Mouse (Mus musculus): ENCODE measurements around the gene Sec14l5. TPM values are rescaled to one million over a fixed set of nuclear protein-coding genes. Genes with fewer than 3 reads are reported as not detected.

Sec14l5 gene
- polyA plus RNA-seq, 1 experiment from 2014 or later: 0.40 TPM

DNA sequence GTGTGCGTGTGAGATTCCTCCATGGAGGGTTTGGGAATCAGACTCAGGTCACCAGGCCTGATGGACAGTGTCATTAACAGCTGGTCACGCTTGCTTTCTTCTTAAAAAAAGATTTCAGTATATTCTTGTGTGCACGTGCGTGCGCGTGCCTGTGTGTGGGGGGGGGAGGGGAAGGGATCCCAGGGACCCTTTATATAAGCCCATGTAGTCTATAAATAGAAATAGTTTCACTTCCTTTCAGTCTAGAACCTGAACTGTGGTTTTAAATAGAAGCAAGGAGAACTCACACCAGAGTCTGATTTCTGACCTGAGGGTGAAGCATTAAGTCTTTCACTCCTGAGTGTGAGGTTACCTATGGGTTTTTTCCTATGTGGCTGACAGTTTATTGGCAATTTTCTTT, 17.4 kb downstream of the Sec14l5 start:
- no peaks in the 10 kb centered on the region for H3K4me1 ChIP-seq (ENCODE audit: control insufficient read depth, insufficient read depth, low read length)
- no peak for ATAC-seq
- no peak overlapping the region for H3K9ac ChIP-seq (ENCODE audit: low read depth, low read length)
- H3K27me3 ChIP-seq (ENCODE audit: control insufficient read depth, insufficient read depth, low read depth, low read length): no peaks in the 10 kb centered on the region
- WGBS: 68% methylated on average over 6 of the region's 6 CpGs
- H3K4me3 ChIP-seq (ENCODE audit: low read depth, low read length): no peak overlapping the region
- no peak overlapping the region for H3K27ac ChIP-seq (ENCODE audit: low read length)
- no peaks in the 10 kb centered on the region for H3K36me3 ChIP-seq (ENCODE audit: control insufficient read depth, insufficient read depth, low read length)
- H3K4me2 ChIP-seq (ENCODE audit: low read length): no peak overlapping the region
- H3K9me3 ChIP-seq (replicated peaks; ENCODE audit: control insufficient read depth, low read length, poor library complexity, severe bottlenecking): no peaks in the 10 kb centered on the region

DNA sequence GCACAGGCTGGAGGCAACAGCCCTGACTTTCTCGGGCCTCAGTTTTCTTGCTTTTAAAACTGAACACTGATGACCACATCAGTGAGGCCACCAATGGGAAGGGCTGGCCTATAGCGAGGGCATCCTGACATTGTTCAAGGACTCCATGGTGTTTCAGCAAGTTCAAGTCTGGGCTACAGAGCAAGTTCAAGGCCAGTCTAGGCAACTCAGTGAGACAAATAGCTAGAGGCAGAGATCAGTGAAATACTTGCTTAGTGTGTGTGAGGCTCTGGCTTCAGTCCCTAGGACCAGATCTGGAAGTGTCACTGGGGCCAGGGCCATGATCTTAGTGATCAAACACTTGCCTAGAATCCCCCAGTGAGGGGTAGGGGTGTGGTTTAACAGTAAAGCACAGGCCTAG, 21.1 kb downstream of the Sec14l5 start:
- no peak overlapping the region for H3K27ac ChIP-seq (ENCODE audit: low read length)
- H3K9me3 ChIP-seq (replicated peaks; ENCODE audit: control insufficient read depth, low read length, poor library complexity, severe bottlenecking): no peaks in the 10 kb centered on the region
- H3K4me1 ChIP-seq (ENCODE audit: control insufficient read depth, insufficient read depth, low read length): no peaks in the 10 kb centered on the region
- ATAC-seq: no peak
- H3K9ac ChIP-seq (ENCODE audit: low read depth, low read length): no peak overlapping the region
- no peak overlapping the region for H3K4me3 ChIP-seq (ENCODE audit: low read depth, low read length)
- no peaks in the 10 kb centered on the region for H3K36me3 ChIP-seq (ENCODE audit: control insufficient read depth, insufficient read depth, low read length)
- WGBS: 82% methylated on average over 2 of the region's 2 CpGs
- no peaks in the 10 kb centered on the region for H3K27me3 ChIP-seq (ENCODE audit: control insufficient read depth, insufficient read depth, low read depth, low read length)
- H3K4me2 ChIP-seq (ENCODE audit: low read length): no peak overlapping the region

DNA sequence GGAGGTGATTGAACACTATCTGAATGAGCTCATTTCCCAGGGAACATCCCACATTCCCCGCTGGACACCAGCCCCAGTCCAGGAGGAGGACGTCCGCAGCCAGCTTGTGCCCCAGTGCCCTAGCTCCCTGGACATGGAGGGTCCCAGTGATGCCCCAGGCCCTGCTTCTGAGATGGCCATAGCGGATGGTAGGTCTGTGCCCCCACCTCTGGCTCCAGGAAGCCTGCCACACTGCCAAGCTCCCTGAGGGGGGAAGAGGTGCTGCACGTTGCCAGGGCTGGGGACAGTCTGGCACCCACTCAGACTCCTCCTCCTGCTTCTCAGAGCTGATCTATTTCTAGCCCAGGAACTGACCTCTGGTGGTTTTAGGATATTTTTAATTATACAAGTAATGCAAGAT, 21.9 kb downstream of the Sec14l5 start:
- H3K4me1 ChIP-seq (ENCODE audit: control insufficient read depth, insufficient read depth, low read length): no peaks in the 10 kb centered on the region
- 84% methylated on average over 5 of the region's 5 CpGs for WGBS
- H3K36me3 ChIP-seq (ENCODE audit: control insufficient read depth, insufficient read depth, low read length): no peaks in the 10 kb centered on the region
- no peak overlapping the region for H3K4me3 ChIP-seq (ENCODE audit: low read depth, low read length)
- H3K27ac ChIP-seq (ENCODE audit: low read length): no peak overlapping the region
- H3K9ac ChIP-seq (ENCODE audit: low read depth, low read length): no peak overlapping the region
- no peak for ATAC-seq
- H3K4me2 ChIP-seq (ENCODE audit: low read length): no peak overlapping the region
- H3K9me3 ChIP-seq (replicated peaks; ENCODE audit: control insufficient read depth, low read length, poor library complexity, severe bottlenecking): no peaks in the 10 kb centered on the region
- no peaks in the 10 kb centered on the region for H3K27me3 ChIP-seq (ENCODE audit: control insufficient read depth, insufficient read depth, low read depth, low read length)

DNA sequence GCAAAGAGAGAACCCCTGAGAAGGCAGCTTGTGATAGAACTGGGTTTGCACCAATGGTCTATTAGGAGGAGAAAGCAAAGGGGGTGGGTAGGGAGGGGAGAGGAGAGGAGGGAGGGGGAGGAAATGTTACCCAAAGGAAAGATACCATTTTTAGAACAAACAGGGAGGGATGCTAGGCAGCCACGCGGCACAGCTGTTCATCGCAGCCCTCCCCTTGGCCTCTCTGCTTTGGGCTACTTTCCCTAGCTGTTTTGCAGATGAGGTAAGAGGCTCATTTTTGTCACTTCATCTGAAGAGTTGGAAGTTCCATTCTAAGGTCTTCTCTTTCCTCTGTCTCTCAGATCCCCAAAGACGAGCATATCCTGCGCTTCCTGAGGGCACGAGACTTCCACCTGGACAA, 25.7 kb downstream of the Sec14l5 start:
- Histone ChIP-seq H3K4me2 (ENCODE audit: low read length) (no peak overlapping the region), H3K27me3 (ENCODE audit: control insufficient read depth, insufficient read depth, low read depth, low read length) (no peaks in the 10 kb centered on the region), H3K27ac (ENCODE audit: low read length) (no peak overlapping the region), H3K9ac (ENCODE audit: low read depth, low read length) (no peak overlapping the region), H3K4me1 (ENCODE audit: control insufficient read depth, insufficient read depth, low read length) (no peaks in the 10 kb centered on the region), H3K36me3 (ENCODE audit: control insufficient read depth, insufficient read depth, low read length) (no peaks in the 10 kb centered on the region), H3K9me3 (replicated peaks; ENCODE audit: control insufficient read depth, low read length, poor library complexity, severe bottlenecking) (no peaks in the 10 kb centered on the region), H3K4me3 (ENCODE audit: low read depth, low read length) (no peak overlapping the region)
- WGBS: 98% methylated on average over 6 of the region's 6 CpGs
- ATAC-seq: no peak

DNA sequence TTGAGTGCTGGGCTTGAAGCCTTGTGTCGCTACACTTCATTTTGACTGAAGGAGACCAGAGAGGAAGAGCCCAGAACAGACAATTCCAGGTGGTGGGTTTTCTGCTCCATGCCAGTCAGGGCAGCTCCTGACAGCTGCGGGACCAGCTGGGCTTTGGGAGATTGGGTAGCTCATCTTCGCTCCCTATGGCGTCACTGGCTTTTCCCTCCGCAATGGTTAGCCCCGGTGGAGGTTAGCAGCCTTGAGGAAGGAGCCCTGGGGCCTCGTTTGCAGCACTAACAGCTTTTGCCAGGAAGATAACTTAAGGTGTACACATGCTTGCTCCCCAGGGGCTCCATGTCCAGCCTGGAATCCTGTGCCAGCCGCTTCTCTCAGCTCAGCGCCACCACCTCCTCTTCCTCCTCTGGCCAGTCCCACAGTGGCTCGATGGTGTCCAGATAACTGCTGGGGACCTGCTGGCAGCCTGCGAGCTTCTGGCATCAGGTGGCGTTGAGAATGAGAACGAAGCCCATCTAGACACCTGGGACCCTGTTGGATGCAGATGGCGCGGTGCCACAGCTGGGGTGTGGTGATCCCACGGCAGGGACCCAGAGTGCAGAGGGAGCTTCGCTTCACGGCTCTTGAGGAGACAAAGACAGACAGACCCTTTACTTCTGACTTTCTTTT, 36.5 kb downstream of the Sec14l5 start:
- H3K36me3 ChIP-seq (ENCODE audit: control insufficient read depth, insufficient read depth, low read length): no peaks in the 10 kb centered on the region
- H3K4me1 ChIP-seq (ENCODE audit: control insufficient read depth, insufficient read depth, low read length): no peaks in the 10 kb centered on the region
- ATAC-seq: no peak
- no peaks in the 10 kb centered on the region for H3K27me3 ChIP-seq (ENCODE audit: control insufficient read depth, insufficient read depth, low read depth, low read length)
- H3K9me3 ChIP-seq (replicated peaks; ENCODE audit: control insufficient read depth, low read length, poor library complexity, severe bottlenecking): no peaks in the 10 kb centered on the region
- no peak overlapping the region for H3K4me3 ChIP-seq (ENCODE audit: low read depth, low read length)
- no peak overlapping the region for H3K9ac ChIP-seq (ENCODE audit: low read depth, low read length)
- 75% methylated on average over 18 of the region's 18 CpGs for WGBS
- H3K27ac ChIP-seq (ENCODE audit: low read length): no peak overlapping the region
- no peak overlapping the region for H3K4me2 ChIP-seq (ENCODE audit: low read length)

DNA sequence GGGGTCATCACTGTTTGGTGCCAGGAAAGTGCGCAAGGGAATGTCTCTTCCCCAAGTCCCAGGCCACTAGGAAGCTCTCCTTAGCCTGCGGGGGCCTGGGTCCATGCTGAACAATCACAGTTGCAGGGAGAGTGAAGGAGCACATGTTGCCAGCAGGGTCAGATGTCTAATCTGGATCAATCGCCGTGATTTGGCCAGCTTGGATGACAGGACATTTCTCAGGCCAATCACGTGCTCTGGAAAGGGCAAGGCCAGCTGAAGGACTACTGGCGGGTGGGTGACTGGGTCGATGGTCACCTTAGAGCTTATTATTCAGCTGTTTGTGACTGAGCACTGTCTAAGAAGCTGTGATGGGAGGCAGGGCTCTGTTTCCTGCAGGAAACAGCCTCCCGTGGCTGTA, 37.2 kb downstream of the Sec14l5 start:
- H3K4me2 ChIP-seq (ENCODE audit: low read length): no peak overlapping the region
- H3K9ac ChIP-seq (ENCODE audit: low read depth, low read length): no peak overlapping the region
- H3K9me3 ChIP-seq (replicated peaks; ENCODE audit: control insufficient read depth, low read length, poor library complexity, severe bottlenecking): no peaks in the 10 kb centered on the region
- no peaks in the 10 kb centered on the region; the same call in 1 of the 2 replicates for H3K27me3 ChIP-seq (ENCODE audit: control insufficient read depth, insufficient read depth, low read depth, low read length)
- no peak for ATAC-seq
- H3K4me1 ChIP-seq (ENCODE audit: control insufficient read depth, insufficient read depth, low read length): no peaks in the 10 kb centered on the region
- 61% methylated on average over 8 of the region's 8 CpGs for WGBS
- no peak overlapping the region for H3K4me3 ChIP-seq (ENCODE audit: low read depth, low read length)
- H3K27ac ChIP-seq (ENCODE audit: low read length): no peak overlapping the region
- H3K36me3 ChIP-seq (ENCODE audit: control insufficient read depth, insufficient read depth, low read length): no peaks in the 10 kb centered on the region

DNA sequence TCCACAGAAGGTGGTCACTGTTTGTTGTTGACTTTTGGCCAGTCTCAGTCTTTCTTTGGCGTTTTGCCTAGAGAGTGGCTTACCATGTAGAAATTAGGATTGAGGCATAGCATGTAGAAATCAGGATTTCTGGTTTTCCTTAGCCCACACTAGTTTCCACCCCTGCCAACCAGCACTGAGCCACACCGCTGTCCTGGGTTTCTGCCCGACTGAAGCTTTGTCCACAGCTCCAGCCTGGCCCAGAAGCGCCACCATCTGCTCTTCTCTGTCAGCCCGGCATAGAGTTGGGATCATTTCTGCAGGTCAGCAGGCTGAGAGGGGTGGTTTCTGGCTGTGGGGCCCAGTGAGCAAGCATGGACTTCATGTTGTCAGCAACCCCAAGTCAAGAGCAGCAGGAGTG, 38.0 kb downstream of the Sec14l5 start:
- H3K36me3 ChIP-seq (ENCODE audit: control insufficient read depth, insufficient read depth, low read length): no peaks in the 10 kb centered on the region
- H3K4me3 ChIP-seq (ENCODE audit: low read depth, low read length): no peak overlapping the region
- H3K4me2 ChIP-seq (ENCODE audit: low read length): no peak overlapping the region
- no peaks in the 10 kb centered on the region for H3K9me3 ChIP-seq (replicated peaks; ENCODE audit: control insufficient read depth, low read length, poor library complexity, severe bottlenecking)
- ATAC-seq: no peak
- 88% methylated on average over 5 of the region's 5 CpGs for WGBS
- no peaks in the 10 kb centered on the region; the same call in 1 of the 2 replicates for H3K27me3 ChIP-seq (ENCODE audit: control insufficient read depth, insufficient read depth, low read depth, low read length)
- no peak overlapping the region for H3K9ac ChIP-seq (ENCODE audit: low read depth, low read length)
- H3K4me1 ChIP-seq (ENCODE audit: control insufficient read depth, insufficient read depth, low read length): no peaks in the 10 kb centered on the region
- no peak overlapping the region for H3K27ac ChIP-seq (ENCODE audit: low read length)

DNA sequence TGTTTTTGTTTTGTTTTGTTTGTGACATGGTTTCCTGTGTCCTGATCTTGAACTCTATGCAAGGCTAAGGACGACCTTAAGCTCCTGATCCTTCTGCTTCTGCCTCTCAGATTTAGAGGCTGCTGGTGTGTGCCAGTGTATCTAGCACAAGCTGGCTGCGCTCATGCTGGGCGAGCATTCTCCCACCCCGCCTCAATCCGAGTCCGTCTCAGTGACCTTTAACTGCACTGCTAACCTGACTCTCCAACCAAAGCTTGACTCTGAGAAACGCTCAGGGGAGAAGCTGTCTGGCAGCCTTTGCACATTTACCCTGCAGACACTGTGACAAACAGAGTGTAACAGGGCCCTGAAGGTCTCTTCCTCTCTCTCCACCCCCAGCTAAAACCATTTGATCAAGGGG, 38.8 kb downstream of the Sec14l5 start:
- WGBS: 61% methylated on average over 7 of the region's 7 CpGs
- no peak overlapping the region for H3K4me2 ChIP-seq (ENCODE audit: low read length)
- no peaks in the 10 kb centered on the region for H3K9me3 ChIP-seq (replicated peaks; ENCODE audit: control insufficient read depth, low read length, poor library complexity, severe bottlenecking)
- no peaks in the 10 kb centered on the region for H3K36me3 ChIP-seq (ENCODE audit: control insufficient read depth, insufficient read depth, low read length)
- H3K9ac ChIP-seq (ENCODE audit: low read depth, low read length): no peak overlapping the region
- no peaks in the 10 kb centered on the region for H3K4me1 ChIP-seq (ENCODE audit: control insufficient read depth, insufficient read depth, low read length)
- no peak overlapping the region for H3K4me3 ChIP-seq (ENCODE audit: low read depth, low read length)
- no peak overlapping the region for H3K27ac ChIP-seq (ENCODE audit: low read length)
- ATAC-seq: no peak
- H3K27me3 ChIP-seq (ENCODE audit: control insufficient read depth, insufficient read depth, low read depth, low read length): no peaks in the 10 kb centered on the region; the same call in 1 of the 2 replicates

DNA sequence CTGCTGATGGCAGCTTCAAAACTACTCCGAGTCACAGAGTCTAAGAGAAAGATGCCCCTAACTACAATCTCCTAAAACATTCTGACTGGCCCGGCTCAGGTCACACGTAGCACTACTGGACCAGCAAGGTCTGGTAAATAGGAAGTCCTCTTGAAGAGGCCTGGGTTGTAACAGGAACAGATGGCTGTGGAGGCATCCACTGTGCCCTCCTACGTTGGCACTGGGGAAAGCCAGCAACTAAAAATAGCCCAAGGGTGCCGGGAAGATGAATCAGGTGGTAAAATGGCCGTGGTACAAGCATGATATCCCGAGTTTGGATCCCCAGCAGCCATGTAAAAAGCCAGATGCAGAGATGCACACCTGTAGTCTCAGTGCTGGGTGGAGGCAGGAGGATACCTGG, 39.3 kb downstream of the Sec14l5 start:
- no peak overlapping the region for H3K27ac ChIP-seq (ENCODE audit: low read length)
- H3K27me3 ChIP-seq (ENCODE audit: control insufficient read depth, insufficient read depth, low read depth, low read length): no peaks in the 10 kb centered on the region; the same call in 1 of the 2 replicates
- H3K4me3 ChIP-seq (ENCODE audit: low read depth, low read length): no peak overlapping the region
- WGBS: 79% methylated on average over 7 of the region's 7 CpGs
- no peak for ATAC-seq
- no peak overlapping the region for H3K4me2 ChIP-seq (ENCODE audit: low read length)
- H3K9me3 ChIP-seq (replicated peaks; ENCODE audit: control insufficient read depth, low read length, poor library complexity, severe bottlenecking): no peaks in the 10 kb centered on the region
- no peaks in the 10 kb centered on the region for H3K36me3 ChIP-seq (ENCODE audit: control insufficient read depth, insufficient read depth, low read length)
- no peak overlapping the region for H3K9ac ChIP-seq (ENCODE audit: low read depth, low read length)
- no peaks in the 10 kb centered on the region for H3K4me1 ChIP-seq (ENCODE audit: control insufficient read depth, insufficient read depth, low read length)
